Mouse (Mus musculus): Measurements from ENCODE around the gene AC192777.2. TPM values are rescaled to one million over a fixed set of nuclear protein-coding genes. Genes with fewer than 3 reads are reported as not detected.
A peak's percentile ranks its signal among the peaks of the same experiment; 100 is the strongest.
"Not testable (repeated sequence)": the region's sequence is repeated elsewhere in the genome, so short reads cannot be mapped to it uniquely, and the experiment has no call there.

Gene AC192777.2
- polyA plus RNA-seq (2015; fragmentation: Nextera tagmentation; extraction: Ambion mirVana): not detected in 2 replicates

- not testable (repeated sequence) for H3K4me1 ChIP-seq (ENCODE audit: insufficient read depth, low read length); H3K9ac ChIP-seq (replicated peaks; ENCODE audit: low read length); H3K36me3 ChIP-seq (ENCODE audit: insufficient read depth, low read length); ATAC-seq (ENCODE audit: low FRiP score, low TSS enrichment); H3K27ac ChIP-seq (ENCODE audit: low read length); H3K4me2 ChIP-seq (replicated peaks; ENCODE audit: low read depth, low read length); H3K27me3 ChIP-seq (ENCODE audit: insufficient read depth, low read length); H3K4me3 ChIP-seq (ENCODE audit: low read length); H3K9me3 ChIP-seq (ENCODE audit: low read length)
- 85% methylated on average over 1 of the region's 1 CpGs for WGBS
Measured at GRCm38 (mm10) chr17:40095150-40095549, at the start of gene AC192777.2. TSS of gene AC192777.2 (plus strand) at chr17:40095450.

GRCm38 (mm10) chr17:40116172-40116571, 20.9 kb downstream of the AC192777.2 start:
- not testable (repeated sequence) for H3K36me3 ChIP-seq (ENCODE audit: insufficient read depth, low read length); H3K9me3 ChIP-seq (ENCODE audit: low read length); H3K9ac ChIP-seq (replicated peaks; ENCODE audit: low read length); H3K4me1 ChIP-seq (ENCODE audit: insufficient read depth, low read length); H3K27me3 ChIP-seq (ENCODE audit: insufficient read depth, low read length); H3K27ac ChIP-seq (ENCODE audit: low read length); H3K4me3 ChIP-seq (ENCODE audit: low read length); H3K4me2 ChIP-seq (replicated peaks; ENCODE audit: low read depth, low read length)
- WGBS: 82% methylated on average over 6 of the region's 6 CpGs
- ATAC-seq (ENCODE audit: low FRiP score, low TSS enrichment): peak; percentile 19; the same call in 1 of the 2 replicates

- H3K36me3 ChIP-seq (ENCODE audit: insufficient read depth, low read length); H3K4me1 ChIP-seq (ENCODE audit: insufficient read depth, low read length); H3K9ac ChIP-seq (replicated peaks; ENCODE audit: low read length); H3K27me3 ChIP-seq (ENCODE audit: insufficient read depth, low read length); H3K9me3 ChIP-seq (ENCODE audit: low read length); H3K27ac ChIP-seq (ENCODE audit: low read length); H3K4me3 ChIP-seq (ENCODE audit: low read length); H3K4me2 ChIP-seq (replicated peaks; ENCODE audit: low read depth, low read length): not testable (repeated sequence)
- WGBS: 65% methylated on average over 4 of the region's 4 CpGs
- 0 out of 2 replicates have a peak, but pooled peaks have one; percentile 39 for ATAC-seq (ENCODE audit: low FRiP score, low TSS enrichment)
Measured at GRCm38 (mm10) chr17:40116877-40117276, 21.6 kb downstream of the AC192777.2 start.

Small RNA genes within 50 kb of the gene (microRNA-seq; reads per million reads assigned to microRNA genes)
- not detected for gene Gm26376

Other genes starting within 250 kb of the AC192777.2 start
- not detected in 2 replicates for gene Esp38, start 144.9 kb upstream of the AC192777.2 start, polyA plus RNA-seq (2015; fragmentation: Nextera tagmentation; extraction: Ambion mirVana)
- gene Pgk2, start 113.2 kb downstream of the AC192777.2 start, polyA plus RNA-seq (2015; fragmentation: Nextera tagmentation; extraction: Ambion mirVana): not detected in 2 replicates
- not detected in 2 replicates for gene Crisp3, start 146.8 kb downstream of the AC192777.2 start, polyA plus RNA-seq (2015; fragmentation: Nextera tagmentation; extraction: Ambion mirVana)
- gene Crisp1, start 223.8 kb downstream of the AC192777.2 start, polyA plus RNA-seq (2015; fragmentation: Nextera tagmentation; extraction: Ambion mirVana): 0.21 TPM in 2 replicates